Mouse (Mus musculus) megakaryocyte, embryonic 14.5 days (primary cell): Measurements from ENCODE around the gene Olfr766-ps1. TPM values are rescaled to one million over a fixed set of nuclear protein-coding genes. Genes with fewer than 3 reads are reported as not detected.
"Not testable (repeated sequence)": the region's sequence is repeated elsewhere in the genome, so short reads cannot be mapped to it uniquely, and the experiment has no call there.

ENCODE experiments used
- H3K27me3 ChIP-seq: replicated peaks from 2 replicates; pipeline ENCODE3; 2012; ENCODE audit warnings: inconsistent platforms
- H3K36me3 ChIP-seq: replicated peaks from 2 replicates; pipeline ENCODE3; 2012; ENCODE audit warnings: low read length, inconsistent platforms, mixed read lengths
- H3K4me1 ChIP-seq: 2 replicates; pipeline ENCODE4 v1.6.1; 2012; ENCODE audit warnings: inconsistent platforms
- H3K4me3 ChIP-seq: replicated peaks from 2 replicates; pipeline ENCODE3; 2012; ENCODE audit warnings: moderate library complexity, mild to moderate bottlenecking, inconsistent platforms
- H3K9me3 ChIP-seq: 2 replicates; pipeline ENCODE4 v1.6.1; 2012; ENCODE audit warnings: inconsistent platforms
- FLI1 ChIP-seq: IDR thresholded peaks from 2 replicates; pipeline ENCODE4 v1.6.1; 2012; ENCODE audit warnings: low read length, inconsistent platforms, mixed read lengths
- GATA1 ChIP-seq: IDR thresholded peaks from 3 replicates; pipeline ENCODE4 v1.6.1; 2012; ENCODE audit warnings: mixed read lengths, low read length, inconsistent platforms, borderline replicate concordance
- polyA plus RNA-seq: library from polyadenylated mRNA; stranded (reverse); fragments of >175 nt; gene quantifications from 2 replicates; pipeline ENCODE4 v1.2.3, GENCODE M21; 2012; ENCODE audit warnings: low replicate concordance; ENCODE audit not compliant: insufficient read depth

Gene Olfr766-ps1
- polyA plus RNA-seq, result not detected in 2 replicates

DNA sequence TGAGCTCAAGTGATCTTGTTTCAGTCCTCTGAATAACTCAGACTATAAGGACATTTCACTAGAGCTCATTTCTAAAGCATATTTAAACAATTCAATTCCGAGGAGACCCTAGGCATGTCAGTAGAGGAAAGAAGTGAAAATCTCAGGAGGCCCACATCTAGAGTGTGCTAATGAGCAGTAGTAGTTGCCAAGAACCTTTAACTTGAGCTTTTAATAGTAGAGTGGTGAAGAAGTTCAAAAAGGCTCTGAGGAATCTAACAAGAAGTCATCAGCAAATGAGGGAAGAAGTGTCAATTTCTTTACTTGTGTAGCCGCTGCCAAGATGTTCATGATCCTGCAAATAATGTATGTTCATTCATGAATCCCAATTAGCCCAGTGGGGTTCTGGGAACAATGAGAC, at the start of gene Olfr766-ps1:
Gene Olfr766-ps1, minus strand, starts transcription at position 101 of the 400 bp plus-strand sequence.
- no peaks in the 10 kb centered on the region for H3K36me3 ChIP-seq
- H3K9me3 ChIP-seq, result 0 out of 2 replicates have a peak, but pooled peaks cover 3% of the 10 kb centered on the region
- TF ChIP-seq FLI1 (no peak), GATA1 (no peak)
- no peaks in the 10 kb centered on the region for H3K27me3 ChIP-seq
- H3K4me3 ChIP-seq, result no peak within 1 kb of the TSS
- no peaks in the 10 kb centered on the region for H3K4me1 ChIP-seq

DNA sequence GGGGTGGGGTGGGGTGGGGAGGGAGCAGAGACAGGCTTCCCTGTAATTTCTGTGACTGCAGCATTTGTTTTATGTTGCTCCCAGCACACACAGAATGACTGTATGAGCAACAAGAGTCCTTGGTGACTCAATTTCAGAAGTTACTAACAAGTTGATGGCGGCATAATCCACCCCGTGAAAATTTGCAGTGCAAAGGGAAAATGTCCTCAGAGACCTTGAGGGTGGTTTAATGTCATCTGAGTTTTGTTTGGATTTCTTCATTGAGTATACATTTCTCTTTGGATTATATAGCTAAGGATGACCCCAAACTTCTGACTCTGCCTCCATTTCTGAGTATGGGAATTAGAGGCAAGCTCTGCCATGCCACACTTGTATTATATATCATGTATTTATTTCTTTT, 49.0 kb upstream of the Olfr766-ps1 start, which contains the start of gene Olfr769:
Gene Olfr769, minus strand, starts transcription at position 101 of the 400 bp plus-strand sequence.
- no peak for TF ChIP-seq FLI1
- TF ChIP-seq GATA1, result no peak
- peaks cover 8% of the 10 kb centered on the region; the same call in 1 of the 2 replicates for H3K9me3 ChIP-seq
- no peak within 1 kb of the TSS for H3K4me3 ChIP-seq
- H3K27me3 ChIP-seq, result no peaks in the 10 kb centered on the region
- H3K36me3 ChIP-seq, result no peaks in the 10 kb centered on the region
- H3K4me1 ChIP-seq, result no peaks in the 10 kb centered on the region

DNA sequence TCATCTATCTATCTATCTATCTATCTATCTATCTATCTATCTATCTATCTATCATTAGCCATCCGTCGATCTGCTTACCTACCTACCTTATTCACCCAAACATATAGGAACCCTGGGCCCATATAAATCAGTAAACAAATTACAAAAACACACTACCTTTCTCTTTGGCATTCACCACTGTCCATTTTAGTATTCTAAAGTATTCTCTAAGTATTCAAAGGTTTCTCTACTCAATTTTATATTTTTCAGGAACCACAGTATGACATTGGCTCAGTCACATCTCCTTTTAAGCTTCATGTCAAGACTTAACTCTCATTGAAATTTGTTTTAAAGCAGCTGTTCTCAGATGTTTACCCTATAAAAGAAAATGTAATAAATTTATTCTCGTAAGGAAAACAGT, 46.4 kb upstream of the Olfr766-ps1 start:
- Histone ChIP-seq H3K4me1 (no peaks in the 10 kb centered on the region), H3K27me3 (no peaks in the 10 kb centered on the region), H3K36me3 (no peaks in the 10 kb centered on the region), H3K9me3 (peaks cover 12% of the 10 kb centered on the region), H3K4me3 (no peak overlapping the region)
- TF ChIP-seq FLI1 (no peak), GATA1 (peak; percentile 13; the same call in 1 of the 3 replicates)

DNA sequence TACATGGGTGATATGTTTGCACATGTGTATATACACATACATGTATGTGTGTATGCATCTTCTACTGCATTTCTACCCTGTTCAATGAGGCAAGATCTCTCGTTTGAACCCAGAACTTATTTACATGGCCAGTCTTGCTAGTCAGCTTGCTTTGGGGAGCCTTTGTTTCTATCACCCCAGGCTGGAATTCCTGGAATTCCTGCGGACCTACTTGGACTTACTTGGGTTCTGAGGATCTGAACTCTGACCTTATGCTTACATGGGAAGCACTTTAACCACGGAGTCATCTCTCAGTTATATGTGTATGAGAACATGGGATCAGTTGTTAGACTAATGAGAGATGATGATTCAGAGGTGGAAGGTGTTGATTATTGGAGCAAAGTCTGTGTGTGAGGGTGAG, 32.5 kb upstream of the Olfr766-ps1 start:
- TF ChIP-seq FLI1 (no peak), GATA1 (no peak)
- Histone ChIP-seq H3K36me3 (no peaks in the 10 kb centered on the region), H3K9me3 (peaks cover 3% of the 10 kb centered on the region; the same call in 1 of the 2 replicates), H3K4me3 (no peak overlapping the region), H3K4me1 (no peaks in the 10 kb centered on the region), H3K27me3 (no peaks in the 10 kb centered on the region)

DNA sequence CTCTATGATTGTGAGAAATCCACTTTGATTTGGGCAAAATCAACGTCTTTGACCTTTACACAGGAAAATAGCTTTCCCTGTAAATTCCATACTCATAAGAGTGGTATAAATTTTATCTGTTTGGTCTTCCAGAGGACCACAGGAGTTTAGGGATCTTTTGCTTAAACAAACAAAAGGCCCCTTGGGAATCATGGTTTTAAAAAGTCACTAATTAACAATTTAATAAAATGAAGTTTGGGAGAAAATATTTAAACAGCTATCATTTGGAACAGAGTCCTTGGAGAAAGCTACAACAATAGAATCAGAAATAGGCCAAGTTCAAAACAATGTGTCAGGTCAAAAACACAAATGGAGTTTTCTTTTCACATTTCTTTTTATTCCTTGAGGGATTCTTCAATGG, 30.5 kb upstream of the Olfr766-ps1 start, which contains the start of gene Olfr768:
Gene Olfr768, minus strand, starts transcription at position 101 of the 400 bp plus-strand sequence.
- Histone ChIP-seq H3K4me3 (no peak within 1 kb of the TSS), H3K27me3 (no peaks in the 10 kb centered on the region), H3K4me1 (no peaks in the 10 kb centered on the region), H3K9me3 (peaks cover 3% of the 10 kb centered on the region; the same call in 1 of the 2 replicates), H3K36me3 (no peaks in the 10 kb centered on the region)
- TF ChIP-seq GATA1 (no peak), FLI1 (no peak)

DNA sequence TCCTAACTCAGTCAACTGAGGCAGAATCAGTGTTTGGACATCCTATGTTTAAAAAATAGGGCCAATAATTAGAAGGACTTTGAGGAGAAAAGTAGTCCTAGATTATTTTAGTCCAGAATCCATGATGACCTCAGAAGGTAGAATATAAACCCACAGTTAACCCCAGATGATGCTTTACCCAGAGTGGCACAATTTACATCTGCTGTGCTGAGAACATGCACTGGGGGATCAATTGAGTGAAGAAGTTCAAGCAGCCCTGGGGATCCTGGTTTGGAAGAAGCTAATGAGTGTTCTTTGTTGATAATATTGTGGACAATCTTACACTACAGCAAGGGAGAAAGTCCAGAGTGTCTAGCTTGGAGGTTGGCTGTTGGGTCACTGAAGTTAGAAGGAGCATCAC, 14.0 kb upstream of the Olfr766-ps1 start, which contains the start of gene Olfr767:
Gene Olfr767, minus strand, starts transcription at position 101 of the 400 bp plus-strand sequence.
- H3K36me3 ChIP-seq, H3K9me3 ChIP-seq, H3K4me1 ChIP-seq, H3K27me3 ChIP-seq, H3K4me3 ChIP-seq: not testable (repeated sequence)

DNA sequence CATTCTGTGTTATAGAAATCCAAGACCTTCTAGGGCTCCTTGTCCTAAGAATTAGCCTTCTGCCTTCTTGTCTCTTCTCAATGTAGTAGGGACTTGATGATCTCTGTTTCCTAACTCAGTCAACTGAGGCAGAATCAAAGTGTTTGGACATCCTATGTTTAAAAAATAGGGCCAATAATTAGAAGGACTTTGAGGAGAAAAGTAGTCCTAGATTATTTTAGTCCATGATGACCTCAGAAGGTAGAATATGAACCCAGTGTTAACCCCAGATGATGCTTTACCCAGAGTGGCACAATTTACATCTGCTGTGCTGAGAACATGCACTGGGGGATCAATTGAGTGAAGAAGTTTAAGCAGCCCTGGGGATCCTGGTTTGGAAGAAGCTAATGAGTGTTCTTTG, 18.9 kb downstream of the Olfr766-ps1 start, which contains the start of gene Olfr765:
Gene Olfr765, minus strand, starts transcription at position 101 of the 400 bp plus-strand sequence.
- H3K9me3 ChIP-seq, H3K27me3 ChIP-seq, H3K4me1 ChIP-seq, H3K4me3 ChIP-seq, H3K36me3 ChIP-seq: not testable (repeated sequence)

DNA sequence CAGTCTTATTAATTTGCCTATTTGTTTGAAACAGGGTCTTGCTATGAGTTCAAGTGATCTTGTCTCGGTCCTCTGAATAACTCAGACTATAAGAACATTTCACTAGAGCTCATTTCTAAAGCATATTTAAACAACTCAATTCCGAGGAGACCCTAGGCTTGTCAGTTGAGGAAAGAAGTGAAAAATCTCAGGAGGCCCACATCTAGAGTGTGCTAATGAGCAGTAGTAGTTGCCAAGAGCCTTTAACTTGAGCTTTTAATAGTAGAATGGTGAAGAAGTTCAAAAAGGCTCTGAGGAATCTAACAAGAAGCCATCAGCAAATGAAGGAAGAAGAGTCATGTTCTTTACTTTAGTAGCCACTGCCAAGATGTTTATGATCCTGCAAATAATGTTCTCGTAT, 29.0 kb downstream of the Olfr766-ps1 start, which contains the start of gene Olfr764-ps1:
Gene Olfr764-ps1, minus strand, starts transcription at position 101 of the 400 bp plus-strand sequence.
- Histone ChIP-seq H3K27me3 (no peaks in the 10 kb centered on the region), H3K4me1 (no peaks in the 10 kb centered on the region), H3K36me3 (no peaks in the 10 kb centered on the region), H3K4me3 (no peak within 1 kb of the TSS), H3K9me3 (no peaks in the 10 kb centered on the region)
- TF ChIP-seq GATA1 (no peak), FLI1 (no peak)

DNA sequence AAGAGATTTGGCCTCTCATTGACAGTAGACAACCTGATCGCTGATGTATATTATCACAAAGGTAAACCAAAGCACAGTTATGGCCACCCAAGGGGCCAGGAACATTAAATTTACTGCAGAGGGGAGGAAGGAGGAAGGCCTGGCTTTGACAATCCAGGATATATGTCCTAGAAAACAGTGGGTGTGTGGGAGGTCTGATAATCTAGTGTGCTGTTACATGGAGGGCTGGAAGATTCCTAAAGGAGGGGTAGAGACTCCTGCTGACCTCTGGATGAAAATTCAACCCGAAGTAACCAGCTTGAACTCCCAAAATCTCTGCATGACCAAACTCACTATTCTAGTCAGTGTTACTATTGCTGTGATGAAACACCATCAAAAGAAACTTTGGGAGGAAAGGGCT, 40.4 kb downstream of the Olfr766-ps1 start:
- H3K9me3 ChIP-seq, result no peaks in the 10 kb centered on the region
- TF ChIP-seq FLI1, result no peak
- no peak for TF ChIP-seq GATA1
- no peaks in the 10 kb centered on the region for H3K36me3 ChIP-seq
- no peak overlapping the region for H3K4me3 ChIP-seq
- no peaks in the 10 kb centered on the region for H3K27me3 ChIP-seq
- H3K4me1 ChIP-seq, result no peaks in the 10 kb centered on the region

DNA sequence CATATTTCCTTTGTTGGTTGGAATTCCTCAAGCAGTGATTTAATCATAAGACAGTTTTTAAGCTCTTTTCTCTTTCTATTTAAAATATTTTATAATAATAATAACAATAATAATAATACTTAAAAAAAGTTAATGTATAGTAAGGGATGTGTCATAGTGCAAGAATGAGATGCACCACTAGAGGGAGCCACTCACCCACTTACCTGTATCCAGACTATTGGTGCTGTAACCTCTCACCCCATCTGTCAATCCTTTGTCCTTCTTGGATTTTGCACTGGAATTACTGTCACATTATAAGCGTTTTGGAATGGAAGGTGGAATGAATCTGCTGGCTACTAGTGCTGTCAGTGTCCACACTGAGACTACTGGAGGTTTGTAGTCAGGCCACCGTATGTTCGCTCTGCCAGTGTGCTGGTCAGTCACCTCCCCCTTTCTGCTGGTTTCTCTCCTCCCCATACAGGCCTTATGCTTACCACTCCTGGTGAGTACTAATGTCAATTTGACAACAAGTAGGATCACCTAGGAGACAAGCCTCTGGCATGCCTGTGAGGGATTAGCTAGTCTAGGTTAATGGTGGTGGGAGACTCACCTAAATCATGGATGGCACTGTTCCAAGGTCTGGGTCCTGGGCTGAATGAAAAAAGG, 42.6 kb downstream of the Olfr766-ps1 start:
- Histone ChIP-seq H3K4me1 (no peaks in the 10 kb centered on the region), H3K27me3 (no peaks in the 10 kb centered on the region), H3K9me3 (no peaks in the 10 kb centered on the region)

More for the DNA sequence above, 42.6 kb downstream of the Olfr766-ps1 start:
- H3K4me3 ChIP-seq, result no peak overlapping the region
- no peaks in the 10 kb centered on the region for H3K36me3 ChIP-seq
- TF ChIP-seq FLI1, result no peak
- no peak for TF ChIP-seq GATA1
